Mouse (Mus musculus) regulatory T cell (primary cell): ENCODE data around the gene Pcolce2.

ENCODE experiments used
- in situ Hi-C: fragments of 300-600 bp; cut with MboI, MseI; formaldehyde crosslinking; loops from one replicate; pipeline ENCODE4 v1.15.1; 2025; ENCODE audit warnings: high pct_unique_total_duplicates

The Pcolce2 gene

GRCm38 (mm10) chr9:95637271-95638181 is at the start of gene Pcolce2:
Gene Pcolce2 (plus strand): TSS chr9:95637601.
- in situ Hi-C loops: no loop called here

- in situ Hi-C loops: loop anchor here (5.0 kb wide), 1 partner anchor 39 kb away; no protein-coding TSS in a partner anchor
These were observed 49.3 kb upstream of the Pcolce2 start for GRCm38 (mm10) chr9:95588070-95588469.

GRCm38 (mm10) chr9:95594291-95594690 is 43.1 kb upstream of the Pcolce2 start:
- in situ Hi-C loops: no loop called here

GRCm38 (mm10) chr9:95597466-95598178 is 39.8 kb upstream of the Pcolce2 start:
- in situ Hi-C loops: no loop called here

GRCm38 (mm10) chr9:95598179-95598721 is 39.2 kb upstream of the Pcolce2 start:
- in situ Hi-C loops: no loop called here

- in situ Hi-C loops: no loop called here
These were observed 38.0 kb upstream of the Pcolce2 start for GRCm38 (mm10) chr9:95599399-95599798.

GRCm38 (mm10) chr9:95602849-95603248 is 34.6 kb upstream of the Pcolce2 start:
- in situ Hi-C loops: no loop called here

- in situ Hi-C loops: no loop called here
These were observed 34.1 kb upstream of the Pcolce2 start for GRCm38 (mm10) chr9:95603316-95603715.

- in situ Hi-C loops: no loop called here
These were observed 30.2 kb upstream of the Pcolce2 start for GRCm38 (mm10) chr9:95607196-95607595.

GRCm38 (mm10) chr9:95612246-95612768 is 25.1 kb upstream of the Pcolce2 start:
- in situ Hi-C loops: no loop called here

- in situ Hi-C loops: no loop called here
These were observed 23.8 kb upstream of the Pcolce2 start for GRCm38 (mm10) chr9:95613426-95614127.

- in situ Hi-C loops: no loop called here
These were observed 22.4 kb upstream of the Pcolce2 start for GRCm38 (mm10) chr9:95614861-95615615.

GRCm38 (mm10) chr9:95615961-95616360 is 21.4 kb upstream of the Pcolce2 start:
- in situ Hi-C loops: no loop called here

- in situ Hi-C loops: no loop called here
These were observed 18.8 kb upstream of the Pcolce2 start for GRCm38 (mm10) chr9:95618572-95618971.

GRCm38 (mm10) chr9:95624072-95624471 is 13.3 kb upstream of the Pcolce2 start:
- in situ Hi-C loops: no loop called here

GRCm38 (mm10) chr9:95628439-95628948 is 8.9 kb upstream of the Pcolce2 start:
- in situ Hi-C loops: loop anchor here (5.0 kb wide), 1 partner anchor 41 kb away; no protein-coding TSS in a partner anchor

- in situ Hi-C loops: loop anchor here (5.0 kb wide), 1 partner anchor 42 kb away; no protein-coding TSS in a partner anchor
These were observed 7.8 kb upstream of the Pcolce2 start for GRCm38 (mm10) chr9:95629561-95629960.

GRCm38 (mm10) chr9:95636395-95636794 is 1.0 kb upstream of the Pcolce2 start:
- in situ Hi-C loops: no loop called here

GRCm38 (mm10) chr9:95639919-95640318 is 2.5 kb downstream of the Pcolce2 start:
- in situ Hi-C loops: no loop called here

- in situ Hi-C loops: no loop called here
These were observed 8.5 kb downstream of the Pcolce2 start for GRCm38 (mm10) chr9:95645926-95646325.
